Mouse (Mus musculus) stomach, embryonic 15.5 days (tissue): ENCODE results near the gene Ndufa11. TPM values are rescaled to one million over a fixed set of nuclear protein-coding genes. Genes with fewer than 3 reads are reported as not detected.

Experiments used
- ATAC-seq: fragments of 200-750 bp; cut with Nextera tagmentation; 2 replicates; pipeline ENCODE4 v1.8.0; 2017; ENCODE audit warnings: low read depth, moderate number of reproducible peaks, moderate TSS enrichment; ENCODE audit not compliant: insufficient read depth, low FRiP score
- H3K27ac ChIP-seq: fragments of 300-500 bp; sonication (generic); 2 replicates; pipeline ENCODE4 v1.5.1; 2015; ENCODE audit warnings: mild to moderate bottlenecking, inconsistent platforms
- H3K27me3 ChIP-seq: fragments of 300-500 bp; sonication (generic); replicated peaks from 2 replicates; pipeline ENCODE4 v1.6.1; 2015; ENCODE audit warnings: inconsistent platforms
- H3K36me3 ChIP-seq: fragments of 300-500 bp; sonication (generic); 2 replicates; pipeline ENCODE4 v1.6.1; 2015; ENCODE audit warnings: inconsistent platforms
- H3K4me1 ChIP-seq: fragments of 300-500 bp; sonication (generic); 2 replicates; pipeline ENCODE4 v1.6.1; 2015; ENCODE audit warnings: inconsistent platforms
- H3K4me2 ChIP-seq: fragments of 300-500 bp; sonication (generic); 2 replicates; pipeline ENCODE4 v1.6.1; 2015; ENCODE audit warnings: mild to moderate bottlenecking, inconsistent platforms
- H3K4me3 ChIP-seq: fragments of 300-500 bp; sonication (generic); replicated peaks from 2 replicates; pipeline ENCODE4 v1.5.1; 2015; ENCODE audit warnings: inconsistent platforms
- H3K9ac ChIP-seq: fragments of 300-500 bp; sonication (generic); 2 replicates; pipeline ENCODE4 v1.6.1; 2015; ENCODE audit warnings: inconsistent platforms
- H3K9me3 ChIP-seq: fragments of 300-500 bp; sonication (generic); 2 replicates; pipeline ENCODE4 v1.6.1; 2016; ENCODE audit warnings: inconsistent platforms
- WGBS: fragments of 180-500 bp; shearing (Covaris S2); methylation state at CpG from one replicate; pipeline ENCODE4 v1.1.7; 2015; 5-methylcytosine and 5-hydroxymethylcytosine counted together
- polyA plus RNA-seq: library from polyadenylated mRNA; unstranded; fragments of >200 nt; fragmentation: Nextera tagmentation; extraction: Ambion mirVana; gene quantifications from 2 replicates; pipeline ENCODE4 v1.2.1, GENCODE M21; 2015

The Ndufa11 gene
- polyA plus RNA-seq, 1 experiment from 2014 or later = 437 TPM

- Histone ChIP-seq H3K9ac (no peak overlapping the region), H3K4me2 (no peak overlapping the region), H3K27ac (no peak overlapping the region), H3K9me3 (no peaks in the 10 kb centered on the region), H3K27me3 (no peaks in the 10 kb centered on the region), H3K4me3 (no peak overlapping the region), H3K36me3 (peaks cover 23% of the 10 kb centered on the region; the same call in 1 of the 2 replicates), H3K4me1 (peaks cover 37% of the 10 kb centered on the region)
- ATAC-seq = no peak
- WGBS = 73% methylated on average over 11 of the region's 11 CpGs
Measured at GRCm38 (mm10) chr17:56723419-56724161, 6.0 kb downstream of the Ndufa11 start.

GRCm38 (mm10) chr17:56727029-56727649, 9.6 kb downstream of the Ndufa11 start:
- Histone ChIP-seq H3K4me2 (no peak overlapping the region), H3K27ac (peak overlapping the region; percentile 46), H3K9ac (no peak overlapping the region), H3K36me3 (peaks cover 11% of the 10 kb centered on the region; the same call in 1 of the 2 replicates), H3K4me3 (no peak overlapping the region), H3K27me3 (0 out of 2 replicates have a peak, but pooled peaks cover 3% of the 10 kb centered on the region), H3K4me1 (peaks cover 33% of the 10 kb centered on the region), H3K9me3 (no peaks in the 10 kb centered on the region)
- 12% methylated on average over 7 of the region's 7 CpGs for WGBS
- ATAC-seq = 0 out of 2 replicates have a peak, but pooled peaks have one; percentile 6

GRCm38 (mm10) chr17:56727659-56728058, 10.1 kb downstream of the Ndufa11 start:
- Histone ChIP-seq H3K36me3 (peaks cover 7% of the 10 kb centered on the region; the same call in 1 of the 2 replicates), H3K9me3 (no peaks in the 10 kb centered on the region), H3K4me3 (no peak overlapping the region), H3K27ac (peak overlapping the region; percentile 46), H3K9ac (no peak overlapping the region), H3K27me3 (0 out of 2 replicates have a peak, but pooled peaks cover 3% of the 10 kb centered on the region), H3K4me1 (peaks cover 33% of the 10 kb centered on the region), H3K4me2 (peak overlapping the region; percentile 25; the same call in 1 of the 2 replicates)
- no peak for ATAC-seq
- WGBS = 8% methylated on average over 12 of the region's 12 CpGs

- Histone ChIP-seq H3K4me1 (peaks cover 32% of the 10 kb centered on the region), H3K9ac (0 out of 2 replicates have a peak overlapping the region, but pooled peaks have one; percentile 16), H3K4me3 (no peak overlapping the region), H3K4me2 (peak overlapping the region; percentile 25; the same call in 1 of the 2 replicates), H3K27ac (peak overlapping the region; percentile 46), H3K27me3 (0 out of 2 replicates have a peak, but pooled peaks cover 3% of the 10 kb centered on the region), H3K36me3 (peaks cover 5% of the 10 kb centered on the region; the same call in 1 of the 2 replicates), H3K9me3 (no peaks in the 10 kb centered on the region)
- 6% methylated on average over 12 of the region's 12 CpGs for WGBS
- ATAC-seq = peak; percentile 33; the same call in 1 of the 2 replicates
Measured at GRCm38 (mm10) chr17:56728117-56728516, 10.6 kb downstream of the Ndufa11 start.

GRCm38 (mm10) chr17:56729151-56729550, 11.6 kb downstream of the Ndufa11 start:
- 0 out of 2 replicates have a peak, but pooled peaks cover 3% of the 10 kb centered on the region for H3K27me3 ChIP-seq
- H3K4me1 ChIP-seq = peaks cover 29% of the 10 kb centered on the region
- no peak overlapping the region for H3K27ac ChIP-seq
- H3K4me2 ChIP-seq = no peak overlapping the region
- WGBS = 61% methylated on average over 6 of the region's 6 CpGs
- peaks cover under 1% of the 10 kb centered on the region; the same call in 1 of the 2 replicates for H3K36me3 ChIP-seq
- H3K9me3 ChIP-seq = no peaks in the 10 kb centered on the region
- ATAC-seq = no peak
- no peak overlapping the region for H3K9ac ChIP-seq
- no peak overlapping the region for H3K4me3 ChIP-seq

- Histone ChIP-seq H3K9me3 (no peaks in the 10 kb centered on the region), H3K27me3 (0 out of 2 replicates have a peak, but pooled peaks cover 3% of the 10 kb centered on the region), H3K27ac (no peak overlapping the region), H3K4me3 (no peak overlapping the region), H3K9ac (no peak overlapping the region), H3K36me3 (no peaks in the 10 kb centered on the region), H3K4me2 (no peak overlapping the region), H3K4me1 (peaks cover 29% of the 10 kb centered on the region)
- WGBS = 65% methylated on average over 2 of the region's 2 CpGs
- no peak for ATAC-seq
Measured at GRCm38 (mm10) chr17:56729656-56730055, 12.1 kb downstream of the Ndufa11 start.

- H3K27me3 ChIP-seq = no peaks in the 10 kb centered on the region
- no peak for ATAC-seq
- no peak overlapping the region for H3K9ac ChIP-seq
- H3K27ac ChIP-seq = no peak overlapping the region
- no peak overlapping the region for H3K4me2 ChIP-seq
- H3K4me3 ChIP-seq = no peak overlapping the region
- no peaks in the 10 kb centered on the region for H3K4me1 ChIP-seq
- no peaks in the 10 kb centered on the region for H3K9me3 ChIP-seq
- WGBS = 46% methylated on average over 8 of the region's 8 CpGs
- H3K36me3 ChIP-seq = no peaks in the 10 kb centered on the region
Measured at GRCm38 (mm10) chr17:56736534-56736933, 19.0 kb downstream of the Ndufa11 start.

GRCm38 (mm10) chr17:56738221-56738620, 20.7 kb downstream of the Ndufa11 start:
- H3K27ac ChIP-seq = no peak overlapping the region
- WGBS = 73% methylated on average over 10 of the region's 10 CpGs
- no peak overlapping the region for H3K4me2 ChIP-seq
- no peak for ATAC-seq
- H3K4me3 ChIP-seq = no peak overlapping the region
- no peak overlapping the region for H3K9ac ChIP-seq
- H3K36me3 ChIP-seq = no peaks in the 10 kb centered on the region
- H3K9me3 ChIP-seq = no peaks in the 10 kb centered on the region
- no peaks in the 10 kb centered on the region; the same call in 1 of the 2 replicates for H3K4me1 ChIP-seq
- H3K27me3 ChIP-seq = no peaks in the 10 kb centered on the region

- H3K4me2 ChIP-seq = no peak overlapping the region
- no peaks in the 10 kb centered on the region for H3K36me3 ChIP-seq
- no peak overlapping the region for H3K4me3 ChIP-seq
- H3K9me3 ChIP-seq = no peaks in the 10 kb centered on the region
- no peaks in the 10 kb centered on the region; the same call in 1 of the 2 replicates for H3K4me1 ChIP-seq
- no peak overlapping the region for H3K27ac ChIP-seq
- no peak for ATAC-seq
- 75% methylated on average over 17 of the region's 17 CpGs for WGBS
- H3K9ac ChIP-seq = no peak overlapping the region
- no peaks in the 10 kb centered on the region for H3K27me3 ChIP-seq
Measured at GRCm38 (mm10) chr17:56740118-56740787, 22.7 kb downstream of the Ndufa11 start.

- no peak overlapping the region for H3K4me3 ChIP-seq
- no peak overlapping the region for H3K9ac ChIP-seq
- H3K4me2 ChIP-seq = no peak overlapping the region
- no peaks in the 10 kb centered on the region for H3K9me3 ChIP-seq
- H3K27ac ChIP-seq = no peak overlapping the region
- WGBS = 80% methylated on average over 17 of the region's 17 CpGs
- no peaks in the 10 kb centered on the region for H3K36me3 ChIP-seq
- H3K4me1 ChIP-seq = no peaks in the 10 kb centered on the region; the same call in 1 of the 2 replicates
- no peak for ATAC-seq
- H3K27me3 ChIP-seq = no peaks in the 10 kb centered on the region
Measured at GRCm38 (mm10) chr17:56740788-56741160, 23.2 kb downstream of the Ndufa11 start.

GRCm38 (mm10) chr17:56744173-56744572, 26.6 kb downstream of the Ndufa11 start:
- H3K27me3 ChIP-seq = no peaks in the 10 kb centered on the region
- no peak overlapping the region for H3K4me3 ChIP-seq
- H3K9me3 ChIP-seq = no peaks in the 10 kb centered on the region
- WGBS = 40% methylated on average over 5 of the region's 5 CpGs
- H3K27ac ChIP-seq = no peak overlapping the region
- no peaks in the 10 kb centered on the region; the same call in 1 of the 2 replicates for H3K4me1 ChIP-seq
- H3K36me3 ChIP-seq = no peaks in the 10 kb centered on the region
- no peak for ATAC-seq
- no peak overlapping the region for H3K4me2 ChIP-seq
- no peak overlapping the region for H3K9ac ChIP-seq
